Mouse (Mus musculus) embryonic fibroblast, embryonic 13.5 days (primary cell): ENCODE data around the gene Dlx3. TPM values are rescaled to one million over a fixed set of nuclear protein-coding genes. Genes with fewer than 3 reads are reported as not detected.

Source experiments
- H3K27ac ChIP-seq: 2 replicates; pipeline ENCODE4 v1.5.1; 2012; ENCODE audit warnings: low read length, control low read depth, inconsistent platforms; ENCODE audit not compliant: insufficient read depth
- H3K4me1 ChIP-seq: 2 replicates; pipeline ENCODE4 v1.6.1; 2011; ENCODE audit warnings: low read length; ENCODE audit not compliant: control insufficient read depth, insufficient read depth
- H3K4me3 ChIP-seq: 2 replicates; pipeline ENCODE4 v1.5.1; 2011; ENCODE audit warnings: mild to moderate bottlenecking, control low read depth, low read length; ENCODE audit not compliant: insufficient read depth
- CTCF ChIP-seq: IDR thresholded peaks from 2 replicates; pipeline ENCODE4 v1.5.1; 2011; ENCODE audit warnings: mild to moderate bottlenecking, control low read depth, low read length, moderate library complexity, borderline replicate concordance; ENCODE audit not compliant: insufficient read depth
- POLR2A ChIP-seq: IDR thresholded peaks from 2 replicates; pipeline ENCODE4 v1.6.1; 2011; ENCODE audit warnings: low read depth, mild to moderate bottlenecking, control low read depth, low read length, moderate library complexity
- polyA plus RNA-seq: library from polyadenylated mRNA; stranded (reverse); fragments of >200 nt; gene quantifications from 2 replicates; pipeline ENCODE4 v1.2.4, GENCODE M21; 2011; ENCODE audit warnings: low read depth; ENCODE audit not compliant: missing spikeins, insufficient read length

Dlx3 gene
- polyA plus RNA-seq, 1 experiment = 0.19 TPM

GRCm38 (mm10) chr11:95076536-95077111 is 43.3 kb upstream of the Dlx3 start, which contains the start of gene Itga3:
Itga3 (minus strand) TSS chr11:95076801.
- H3K4me1 ChIP-seq = no peaks in the 10 kb centered on the region; the same call in 1 of the 2 replicates
- TF ChIP-seq POLR2A = no peak
- TF ChIP-seq CTCF = no peak
- H3K4me3 ChIP-seq = peak within 1 kb of the TSS; percentile 71
- H3K27ac ChIP-seq = no peak within 1 kb of the TSS

DNA sequence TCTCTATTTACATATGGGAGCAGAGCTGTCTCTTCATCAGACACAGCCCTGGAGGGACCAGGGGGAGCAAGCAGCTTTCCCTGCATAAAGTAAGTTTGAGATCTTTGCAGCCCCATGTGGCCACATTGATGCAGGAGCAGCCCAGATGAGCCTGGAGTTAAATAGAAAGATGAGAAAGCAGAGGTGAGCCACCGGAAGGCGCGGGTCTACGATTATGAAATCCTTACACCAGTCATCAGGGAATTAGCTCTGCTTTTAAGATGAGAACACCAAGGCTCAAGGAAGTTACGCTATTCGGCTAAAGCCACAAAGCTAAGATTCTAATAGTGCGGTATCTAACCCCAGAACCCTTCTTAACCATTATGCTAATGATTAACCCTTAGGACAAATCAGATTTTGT is 42.0 kb upstream of the Dlx3 start:
- no peak overlapping the region for H3K4me3 ChIP-seq
- H3K4me1 ChIP-seq = no peaks in the 10 kb centered on the region; the same call in 1 of the 2 replicates
- no peak overlapping the region for H3K27ac ChIP-seq
- TF ChIP-seq CTCF (no peak), POLR2A (no peak)

GRCm38 (mm10) chr11:95079256-95079875 is 40.6 kb upstream of the Dlx3 start:
- H3K4me3 ChIP-seq = no peak overlapping the region
- no peaks in the 10 kb centered on the region; the same call in 1 of the 2 replicates for H3K4me1 ChIP-seq
- H3K27ac ChIP-seq = no peak overlapping the region
- no peak for TF ChIP-seq POLR2A
- no peak for TF ChIP-seq CTCF

GRCm38 (mm10) chr11:95080783-95081182 is 39.1 kb upstream of the Dlx3 start:
- Histone ChIP-seq H3K4me3 (no peak overlapping the region), H3K27ac (no peak overlapping the region), H3K4me1 (peaks cover 7% of the 10 kb centered on the region)
- TF ChIP-seq CTCF (no peak), POLR2A (no peak)

DNA sequence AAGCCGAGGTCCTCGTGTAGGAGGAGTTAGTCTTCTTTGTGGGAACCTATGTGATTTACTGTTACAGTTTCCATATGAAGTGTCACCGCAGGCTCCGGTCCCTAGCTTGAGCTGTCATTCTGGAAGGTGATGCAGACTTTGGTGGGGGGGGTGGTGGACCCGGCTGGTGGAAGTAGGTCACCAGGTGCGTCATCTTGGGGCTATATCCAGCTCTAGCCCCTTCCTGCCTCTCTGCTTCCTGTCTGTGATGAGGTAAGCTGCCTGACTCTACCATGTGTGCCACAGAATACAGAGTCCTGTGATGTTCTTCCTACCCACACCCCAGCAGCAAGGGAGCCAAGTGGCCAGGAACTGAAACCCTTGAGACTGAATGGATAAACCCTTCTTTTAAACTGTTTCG is 37.0 kb upstream of the Dlx3 start:
- no peak for TF ChIP-seq POLR2A
- no peak for TF ChIP-seq CTCF
- peaks cover 13% of the 10 kb centered on the region for H3K4me1 ChIP-seq

GRCm38 (mm10) chr11:95084175-95084574 is 35.7 kb upstream of the Dlx3 start:
- Histone ChIP-seq H3K4me3 (no peak overlapping the region), H3K27ac (no peak overlapping the region), H3K4me1 (peaks cover 13% of the 10 kb centered on the region)
- TF ChIP-seq CTCF (no peak), POLR2A (no peak)

More for the DNA sequence above, 37.0 kb upstream of the Dlx3 start:
- Histone ChIP-seq H3K4me3 (no peak overlapping the region), H3K27ac (no peak overlapping the region)

DNA sequence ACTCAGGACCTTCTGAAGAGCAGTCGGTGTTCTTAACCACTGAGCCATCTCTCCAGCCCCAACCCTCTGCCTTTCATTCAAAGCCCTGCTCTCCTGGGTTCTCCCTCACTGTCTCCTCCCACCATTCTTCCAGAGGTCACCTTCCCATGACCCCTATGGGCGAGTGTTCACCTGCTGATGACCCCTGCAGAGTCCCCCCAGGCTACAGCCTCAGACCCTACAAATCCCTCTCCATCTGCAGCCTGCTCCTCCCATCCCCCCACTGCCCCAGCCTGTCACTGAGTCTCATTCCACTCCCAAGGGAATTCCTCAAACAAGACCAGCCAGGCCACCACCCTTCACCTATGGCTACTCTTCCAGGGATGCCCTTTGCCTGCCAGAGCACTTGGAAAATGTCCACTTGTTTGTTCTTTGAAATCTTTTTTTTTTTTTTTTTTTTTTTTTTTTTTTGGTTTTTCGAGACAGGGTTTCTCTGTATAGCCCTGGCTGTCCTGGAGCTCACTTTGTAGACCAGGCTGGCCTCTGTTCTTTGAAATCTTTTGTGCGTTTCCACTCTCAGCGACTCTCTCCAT is 35.0 kb upstream of the Dlx3 start:
- TF ChIP-seq CTCF = no peak
- no peak for TF ChIP-seq POLR2A
- Histone ChIP-seq H3K27ac (no peak overlapping the region), H3K4me1 (peaks cover 13% of the 10 kb centered on the region), H3K4me3 (no peak overlapping the region)

GRCm38 (mm10) chr11:95085710-95086109 is 34.2 kb upstream of the Dlx3 start:
- 0 out of 2 replicates have a peak overlapping the region, but pooled peaks have one; percentile 9 for H3K27ac ChIP-seq
- TF ChIP-seq CTCF (no peak), POLR2A (no peak)
- H3K4me1 ChIP-seq = peaks cover 13% of the 10 kb centered on the region
- H3K4me3 ChIP-seq = no peak overlapping the region

- Histone ChIP-seq H3K4me1 (peaks cover 13% of the 10 kb centered on the region), H3K27ac (no peak overlapping the region), H3K4me3 (no peak overlapping the region)
- no peak for TF ChIP-seq POLR2A
- no peak for TF ChIP-seq CTCF
Observed at GRCm38 (mm10) chr11:95086229-95086628, 33.7 kb upstream of the Dlx3 start.

DNA sequence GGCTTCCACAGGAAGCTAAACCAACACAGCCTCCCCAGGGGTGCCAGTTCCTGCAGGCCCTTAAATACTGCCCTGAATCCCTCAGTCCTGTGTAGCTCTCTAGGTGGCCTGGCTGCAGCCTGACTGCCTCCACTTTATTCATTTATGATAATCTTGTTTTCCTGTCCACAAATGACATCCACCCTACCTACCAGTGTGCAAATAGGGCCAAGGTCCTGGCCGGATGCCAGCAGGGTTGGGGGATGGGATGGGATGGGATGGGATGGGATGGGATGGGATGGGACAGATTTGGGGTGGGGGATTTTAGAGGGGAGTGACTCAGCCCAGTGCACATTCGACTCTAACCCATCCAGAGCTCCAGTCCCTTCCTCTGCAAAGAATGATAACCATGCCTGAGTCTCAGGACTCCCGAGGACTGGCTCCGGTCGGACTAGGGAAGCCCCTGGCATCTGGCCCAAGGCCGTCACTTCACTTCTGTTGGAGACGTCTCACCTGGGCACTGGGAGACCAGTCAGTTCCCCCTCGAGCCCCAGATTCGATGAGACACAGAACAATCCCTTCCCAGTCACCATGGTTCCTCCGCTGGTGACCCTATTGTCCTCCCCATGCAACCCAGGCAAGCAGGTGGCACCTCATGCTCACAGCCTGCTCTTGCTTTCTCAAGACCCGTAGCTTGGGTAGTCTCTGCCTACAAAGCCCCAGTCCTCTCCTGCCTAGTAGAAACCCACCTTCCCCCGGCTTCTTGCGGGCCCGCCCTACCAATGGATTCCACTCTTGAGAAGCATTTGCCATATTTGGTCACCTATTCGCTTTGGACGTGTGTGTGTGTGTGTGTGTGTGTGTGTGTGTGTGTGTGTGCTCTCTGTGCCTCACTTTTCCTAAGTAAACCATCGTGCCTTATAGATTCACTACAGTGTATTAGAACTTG is 32.4 kb upstream of the Dlx3 start:
- H3K4me1 ChIP-seq = peaks cover 13% of the 10 kb centered on the region
- H3K4me3 ChIP-seq = no peak overlapping the region
- TF ChIP-seq POLR2A = no peak
- TF ChIP-seq CTCF = no peak
- H3K27ac ChIP-seq = no peak overlapping the region
